Mouse (Mus musculus): ENCODE data around the gene Gm17622. TPM values are rescaled to one million over a fixed set of nuclear protein-coding genes. Genes with fewer than 3 reads are reported as not detected.

The Gm17622 gene
- not detected in 2 replicates for polyA plus RNA-seq (2015; fragmentation: Nextera tagmentation; extraction: Ambion mirVana)

GRCm38 (mm10) chr13:96490433-96490832, at the start of gene Gm17622:
Gm17622 (plus strand) TSS chr13:96490733.
- H3K9ac ChIP-seq (ENCODE audit: low read length): no peak within 1 kb of the TSS
- no peaks in the 10 kb centered on the region for H3K27me3 ChIP-seq (ENCODE audit: control insufficient read depth, insufficient read depth, low read length)
- H3K4me2 ChIP-seq (ENCODE audit: low read depth, low read length): no peak within 1 kb of the TSS
- H3K9me3 ChIP-seq (replicated peaks; ENCODE audit: control insufficient read depth, low read length): no peaks in the 10 kb centered on the region; the same call in 1 of the 2 replicates
- no peaks in the 10 kb centered on the region for H3K4me1 ChIP-seq (ENCODE audit: control insufficient read depth, insufficient read depth, low read length)
- no peak for ATAC-seq (ENCODE audit: insufficient read depth, low FRiP score)
- H3K36me3 ChIP-seq (ENCODE audit: control insufficient read depth, insufficient read depth, low read length): peaks cover 14% of the 10 kb centered on the region
- 90% methylated on average over 3 of the region's 3 CpGs for WGBS
- H3K4me3 ChIP-seq (replicated peaks; ENCODE audit: low read length): no peak within 1 kb of the TSS
- H3K27ac ChIP-seq (ENCODE audit: low read length): no peak within 1 kb of the TSS

GRCm38 (mm10) chr13:96450205-96450856, 40.2 kb upstream of the Gm17622 start:
- Histone ChIP-seq H3K4me3 (replicated peaks; ENCODE audit: low read length) (no peak overlapping the region), H3K27ac (ENCODE audit: low read length) (peak overlapping the region; percentile 69), H3K36me3 (ENCODE audit: control insufficient read depth, insufficient read depth, low read length) (no peaks in the 10 kb centered on the region), H3K4me1 (ENCODE audit: control insufficient read depth, insufficient read depth, low read length) (peaks cover 3% of the 10 kb centered on the region; the same call in 1 of the 2 replicates), H3K27me3 (ENCODE audit: control insufficient read depth, insufficient read depth, low read length) (no peaks in the 10 kb centered on the region), H3K4me2 (ENCODE audit: low read depth, low read length) (no peak overlapping the region), H3K9me3 (replicated peaks; ENCODE audit: control insufficient read depth, low read length) (no peaks in the 10 kb centered on the region), H3K9ac (ENCODE audit: low read length) (no peak overlapping the region)
- peak; percentile 61 for ATAC-seq (ENCODE audit: insufficient read depth, low FRiP score)
- 66% methylated on average over 11 of the region's 11 CpGs for WGBS

- WGBS: 63% methylated on average over 7 of the region's 7 CpGs
- no peak overlapping the region for H3K4me2 ChIP-seq (ENCODE audit: low read depth, low read length)
- H3K9ac ChIP-seq (ENCODE audit: low read length): no peak overlapping the region
- peak; percentile 72; the same call in 1 of the 2 replicates for ATAC-seq (ENCODE audit: insufficient read depth, low FRiP score)
- H3K27me3 ChIP-seq (ENCODE audit: control insufficient read depth, insufficient read depth, low read length): no peaks in the 10 kb centered on the region
- no peak overlapping the region; the same call in 1 of the 2 replicates for H3K27ac ChIP-seq (ENCODE audit: low read length)
- H3K4me3 ChIP-seq (replicated peaks; ENCODE audit: low read length): no peak overlapping the region
- H3K9me3 ChIP-seq (replicated peaks; ENCODE audit: control insufficient read depth, low read length): no peaks in the 10 kb centered on the region
- H3K36me3 ChIP-seq (ENCODE audit: control insufficient read depth, insufficient read depth, low read length): no peaks in the 10 kb centered on the region
- peaks cover 3% of the 10 kb centered on the region; the same call in 1 of the 2 replicates for H3K4me1 ChIP-seq (ENCODE audit: control insufficient read depth, insufficient read depth, low read length)
Measured at GRCm38 (mm10) chr13:96450869-96451268, 39.7 kb upstream of the Gm17622 start.

GRCm38 (mm10) chr13:96451386-96452140, 39.0 kb upstream of the Gm17622 start:
- Histone ChIP-seq H3K4me3 (replicated peaks; ENCODE audit: low read length) (no peak overlapping the region), H3K4me2 (ENCODE audit: low read depth, low read length) (no peak overlapping the region), H3K4me1 (ENCODE audit: control insufficient read depth, insufficient read depth, low read length) (peaks cover 3% of the 10 kb centered on the region; the same call in 1 of the 2 replicates), H3K27me3 (ENCODE audit: control insufficient read depth, insufficient read depth, low read length) (no peaks in the 10 kb centered on the region), H3K36me3 (ENCODE audit: control insufficient read depth, insufficient read depth, low read length) (no peaks in the 10 kb centered on the region), H3K27ac (ENCODE audit: low read length) (peak overlapping the region; percentile 71), H3K9ac (ENCODE audit: low read length) (no peak overlapping the region), H3K9me3 (replicated peaks; ENCODE audit: control insufficient read depth, low read length) (no peaks in the 10 kb centered on the region)
- WGBS: 70% methylated on average over 11 of the region's 11 CpGs
- peak; percentile 4; the same call in 1 of the 2 replicates for ATAC-seq (ENCODE audit: insufficient read depth, low FRiP score)

- WGBS: 88% methylated on average over 3 of the region's 3 CpGs
- H3K4me1 ChIP-seq (ENCODE audit: control insufficient read depth, insufficient read depth, low read length): peaks cover 7% of the 10 kb centered on the region; the same call in 1 of the 2 replicates
- no peak overlapping the region for H3K4me2 ChIP-seq (ENCODE audit: low read depth, low read length)
- no peak overlapping the region for H3K9ac ChIP-seq (ENCODE audit: low read length)
- no peak for ATAC-seq (ENCODE audit: insufficient read depth, low FRiP score)
- H3K27ac ChIP-seq (ENCODE audit: low read length): peak overlapping the region; percentile 61; the same call in 1 of the 2 replicates
- no peaks in the 10 kb centered on the region for H3K27me3 ChIP-seq (ENCODE audit: control insufficient read depth, insufficient read depth, low read length)
- no peaks in the 10 kb centered on the region for H3K9me3 ChIP-seq (replicated peaks; ENCODE audit: control insufficient read depth, low read length)
- no peaks in the 10 kb centered on the region for H3K36me3 ChIP-seq (ENCODE audit: control insufficient read depth, insufficient read depth, low read length)
- no peak overlapping the region for H3K4me3 ChIP-seq (replicated peaks; ENCODE audit: low read length)
Measured at GRCm38 (mm10) chr13:96452621-96453020, 37.9 kb upstream of the Gm17622 start.

GRCm38 (mm10) chr13:96454288-96454687, 36.2 kb upstream of the Gm17622 start:
- no peaks in the 10 kb centered on the region for H3K36me3 ChIP-seq (ENCODE audit: control insufficient read depth, insufficient read depth, low read length)
- H3K9ac ChIP-seq (ENCODE audit: low read length): no peak overlapping the region
- no peak overlapping the region for H3K27ac ChIP-seq (ENCODE audit: low read length)
- H3K4me3 ChIP-seq (replicated peaks; ENCODE audit: low read length): no peak overlapping the region
- H3K4me2 ChIP-seq (ENCODE audit: low read depth, low read length): no peak overlapping the region
- 77% methylated on average over 3 of the region's 3 CpGs for WGBS
- peaks cover 11% of the 10 kb centered on the region; the same call in 1 of the 2 replicates for H3K4me1 ChIP-seq (ENCODE audit: control insufficient read depth, insufficient read depth, low read length)
- no peaks in the 10 kb centered on the region for H3K27me3 ChIP-seq (ENCODE audit: control insufficient read depth, insufficient read depth, low read length)
- H3K9me3 ChIP-seq (replicated peaks; ENCODE audit: control insufficient read depth, low read length): no peaks in the 10 kb centered on the region
- ATAC-seq (ENCODE audit: insufficient read depth, low FRiP score): peak; percentile 68; the same call in 1 of the 2 replicates

GRCm38 (mm10) chr13:96457566-96457965, 33.0 kb upstream of the Gm17622 start:
- no peaks in the 10 kb centered on the region for H3K27me3 ChIP-seq (ENCODE audit: control insufficient read depth, insufficient read depth, low read length)
- H3K4me2 ChIP-seq (ENCODE audit: low read depth, low read length): no peak overlapping the region
- H3K9me3 ChIP-seq (replicated peaks; ENCODE audit: control insufficient read depth, low read length): no peaks in the 10 kb centered on the region
- no peak overlapping the region for H3K9ac ChIP-seq (ENCODE audit: low read length)
- WGBS: 81% methylated on average over 5 of the region's 5 CpGs
- no peak overlapping the region for H3K4me3 ChIP-seq (replicated peaks; ENCODE audit: low read length)
- no peak for ATAC-seq (ENCODE audit: insufficient read depth, low FRiP score)
- H3K27ac ChIP-seq (ENCODE audit: low read length): no peak overlapping the region
- H3K4me1 ChIP-seq (ENCODE audit: control insufficient read depth, insufficient read depth, low read length): peaks cover 11% of the 10 kb centered on the region
- H3K36me3 ChIP-seq (ENCODE audit: control insufficient read depth, insufficient read depth, low read length): no peaks in the 10 kb centered on the region

- no peaks in the 10 kb centered on the region for H3K9me3 ChIP-seq (replicated peaks; ENCODE audit: control insufficient read depth, low read length)
- 64% methylated on average over 5 of the region's 5 CpGs for WGBS
- H3K9ac ChIP-seq (ENCODE audit: low read length): no peak overlapping the region
- no peaks in the 10 kb centered on the region for H3K27me3 ChIP-seq (ENCODE audit: control insufficient read depth, insufficient read depth, low read length)
- H3K4me3 ChIP-seq (replicated peaks; ENCODE audit: low read length): no peak overlapping the region
- H3K36me3 ChIP-seq (ENCODE audit: control insufficient read depth, insufficient read depth, low read length): no peaks in the 10 kb centered on the region
- ATAC-seq (ENCODE audit: insufficient read depth, low FRiP score): peak; percentile 66; the same call in 1 of the 2 replicates
- peaks cover 11% of the 10 kb centered on the region for H3K4me1 ChIP-seq (ENCODE audit: control insufficient read depth, insufficient read depth, low read length)
- H3K4me2 ChIP-seq (ENCODE audit: low read depth, low read length): no peak overlapping the region
- no peak overlapping the region for H3K27ac ChIP-seq (ENCODE audit: low read length)
Measured at GRCm38 (mm10) chr13:96458018-96458417, 32.5 kb upstream of the Gm17622 start.

- no peak overlapping the region for H3K4me3 ChIP-seq (replicated peaks; ENCODE audit: low read length)
- H3K9ac ChIP-seq (ENCODE audit: low read length): no peak overlapping the region
- no peaks in the 10 kb centered on the region for H3K27me3 ChIP-seq (ENCODE audit: control insufficient read depth, insufficient read depth, low read length)
- 65% methylated on average over 4 of the region's 4 CpGs for WGBS
- no peaks in the 10 kb centered on the region for H3K9me3 ChIP-seq (replicated peaks; ENCODE audit: control insufficient read depth, low read length)
- peaks cover 11% of the 10 kb centered on the region for H3K4me1 ChIP-seq (ENCODE audit: control insufficient read depth, insufficient read depth, low read length)
- no peak for ATAC-seq (ENCODE audit: insufficient read depth, low FRiP score)
- no peaks in the 10 kb centered on the region for H3K36me3 ChIP-seq (ENCODE audit: control insufficient read depth, insufficient read depth, low read length)
- H3K27ac ChIP-seq (ENCODE audit: low read length): no peak overlapping the region
- no peak overlapping the region for H3K4me2 ChIP-seq (ENCODE audit: low read depth, low read length)
Measured at GRCm38 (mm10) chr13:96458606-96459005, 31.9 kb upstream of the Gm17622 start.
